Mouse (Mus musculus) subcutaneous adipose tissue, adult 2 months (tissue): ENCODE results near the gene 1700019A02Rik. TPM values are rescaled to one million over a fixed set of nuclear protein-coding genes. Genes with fewer than 3 reads are reported as not detected.

ENCODE experiments used
- polyA plus RNA-seq: library from polyadenylated mRNA; depleted of rRNA; stranded (reverse); fragments of >200 nt; gene quantifications from 2 replicates; pipeline ENCODE4 v1.2.3, GENCODE M21; 2012; ENCODE audit warnings: low replicate concordance; rRNA removed

Gene 1700019A02Rik
- not detected in 2 replicates for polyA plus RNA-seq

GRCm38 (mm10) chr1:53187536-53187935, at the start of gene 1700019A02Rik:
1700019A02Rik (minus strand) TSS chr1:53187636.

Other genes with a start within 250 kb of the 1700019A02Rik start
- gene 1700019D03Rik, start 167.5 kb downstream of the 1700019A02Rik start, polyA plus RNA-seq, result 2.7 and 3.2 TPM in 2 replicates
- 0.04 and 0.21 TPM in 2 replicates for gene Mstn, start 126.0 kb downstream of the 1700019A02Rik start, polyA plus RNA-seq
- 0.32 and 1.1 TPM in 2 replicates for gene Pms1, start 109.4 kb upstream of the 1700019A02Rik start, polyA plus RNA-seq
- gene Ormdl1, start 109.5 kb upstream of the 1700019A02Rik start, polyA plus RNA-seq, result 5.3 and 6.8 TPM in 2 replicates
- 5.8 and 15.5 TPM in 2 replicates for gene Gm28778, start 109.5 kb upstream of the 1700019A02Rik start, polyA plus RNA-seq
- 7.0 and 9.3 TPM in 2 replicates for gene Osgepl1, start 126.0 kb upstream of the 1700019A02Rik start, polyA plus RNA-seq
- not detected in 2 replicates for gene Asdurf, start 165.0 kb upstream of the 1700019A02Rik start, polyA plus RNA-seq
- gene Gm28551, start 165.0 kb upstream of the 1700019A02Rik start, polyA plus RNA-seq, result not detected in 2 replicates
- 9.9 and 10.7 TPM in 2 replicates for gene Asnsd1, start 165.1 kb upstream of the 1700019A02Rik start, polyA plus RNA-seq